ENCODE assay signal across 8 mouse cellular contexts in genomic region chr19:53284268-53285208, GRCm38 (mm10). TPM values are rescaled to one million over a fixed set of nuclear protein-coding genes. Genes with fewer than 3 reads are reported as not detected.
DNase-seq lines count a peak whose midpoint lies in the region; ATAC-seq and TF ChIP-seq lines count a peak whose summit lies in the region.

No protein-coding gene starts in this region.

- TF ChIP-seq CTCF in E14TG2a.4 (conservative IDR thresholded peaks at IDR 0.05; ENCODE audit: low read length) = no peak

- H3K4me1 ChIP-seq in E14TG2a.4 (replicated peaks; ENCODE audit: low read depth, low read length) = peaks cover 33% of the 10 kb centered on the region
- peaks cover 32% of the 10 kb centered on the region for H3K4me1 ChIP-seq in forebrain, embryonic 13.5 days
- H3K4me1 ChIP-seq in hindbrain, embryonic 12.5 days = peaks cover 21% of the 10 kb centered on the region

- peak overlapping the region; percentile 45 for H3K4me3 ChIP-seq in E14TG2a.4 (replicated peaks; ENCODE audit: low read length)
- no peak overlapping the region for H3K4me3 ChIP-seq in forebrain, embryonic 13.5 days
- no peak overlapping the region for H3K4me3 ChIP-seq in hindbrain, embryonic 12.5 days

- no peaks in the 10 kb centered on the region for H3K9me3 ChIP-seq in E14TG2a.4 (ENCODE audit: low read length)
- H3K9me3 ChIP-seq in forebrain, embryonic 13.5 days (replicated peaks) = no peaks in the 10 kb centered on the region
- no peaks in the 10 kb centered on the region for H3K9me3 ChIP-seq in hindbrain, embryonic 12.5 days (replicated peaks)

- ATAC-seq in forebrain, embryonic 13.5 days = peak; percentile 93
- peak; percentile 76 for ATAC-seq in hindbrain, embryonic 12.5 days (ENCODE audit: low FRiP score)

- H3K36me3 ChIP-seq in E14TG2a.4 (ENCODE audit: insufficient read depth, low read length) = no peaks in the 10 kb centered on the region
- H3K36me3 ChIP-seq in forebrain, embryonic 13.5 days (ENCODE audit: poor library complexity, severe bottlenecking) = no peaks in the 10 kb centered on the region
- no peaks in the 10 kb centered on the region for H3K36me3 ChIP-seq in hindbrain, embryonic 12.5 days

- peak overlapping the region; percentile 42 for H3K4me2 ChIP-seq in forebrain, embryonic 13.5 days
- peak overlapping the region; percentile 31 for H3K4me2 ChIP-seq in hindbrain, embryonic 12.5 days (replicated peaks)

- peak overlapping the region; percentile 75 for H3K27ac ChIP-seq in forebrain, embryonic 13.5 days
- peak overlapping the region; percentile 35; the same call in 1 of the 2 replicates for H3K27ac ChIP-seq in hindbrain, embryonic 12.5 days

- peaks cover 7% of the 10 kb centered on the region for H3K27me3 ChIP-seq in E14TG2a.4 (ENCODE audit: insufficient read depth, low read length)
- H3K27me3 ChIP-seq in forebrain, embryonic 13.5 days = no peaks in the 10 kb centered on the region
- H3K27me3 ChIP-seq in hindbrain, embryonic 12.5 days = peaks cover 7% of the 10 kb centered on the region

- peak overlapping the region; percentile 47; the same call in 1 of the 2 replicates for H3K9ac ChIP-seq in forebrain, embryonic 13.5 days
- peak overlapping the region; percentile 2; the same call in 1 of the 2 replicates for H3K9ac ChIP-seq in hindbrain, embryonic 12.5 days

- 20% methylated on average over 20 of the region's 20 CpGs for WGBS in forebrain, embryonic 13.5 days
- WGBS in hindbrain, embryonic 12.5 days = 25% methylated on average over 20 of the region's 20 CpGs

- peak; percentile 40 to 45 for DNase-seq in cerebellum, adult 18-20 months
- no peak for DNase-seq in cerebellum, postnatal 4 days (ENCODE audit: low spot score in 2 of 2)
- DNase-seq in lung, postnatal 14 days = peak; percentile 13
- DNase-seq in thymus, postnatal 36 days = no peak
- no peak for DNase-seq in spleen, adult 12 weeks (ENCODE audit: low spot score)

RNA-seq across cellular contexts. Expression of gene Mxi1, which starts 25.8 kb away (rescaled TPM):
- 21.0 and 26.7 TPM in 2 replicates for polyA plus RNA-seq in forebrain, embryonic 13.5 days (2015; fragmentation: Nextera tagmentation; extraction: Ambion mirVana)
- 76.2 and 78.4 TPM in 2 replicates for polyA plus RNA-seq in hindbrain, embryonic 12.5 days (2016; fragmentation: Nextera tagmentation; extraction: Ambion mirVana)

Comparison
In these comparisons a context has a peak if more than half of its experiments do, and no peak if none do; other contexts are left out.
1. DNase-seq: peak in cerebellum, adult 18-20 months (2 of 2) and lung, postnatal 14 days (single experiment); none in cerebellum, postnatal 4 days (0 of 2), thymus, postnatal 36 days (0 of 2) and spleen, adult 12 weeks (single experiment).